Mouse (Mus musculus) cerebral cortex, adult 2 months (tissue): ENCODE results near the gene Rbfox1.

Experiments
- WGBS: fragments of 180-500 bp; shearing (Covaris S2); methylation state at CpG from one replicate; pipeline ENCODE4 v1.1.7; 2018; 5-methylcytosine and 5-hydroxymethylcytosine counted together

Gene Rbfox1

GRCm38 (mm10) chr16:7257366-7257765 is 1372.2 kb downstream of the Rbfox1 start:
- 62% methylated on average over 4 of the region's 4 CpGs for WGBS

- 61% methylated on average over 1 of the region's 1 CpGs for WGBS
Measured at GRCm38 (mm10) chr16:7263261-7263660, 1378.1 kb downstream of the Rbfox1 start.

- 42% methylated on average over 5 of the region's 5 CpGs for WGBS
Measured at GRCm38 (mm10) chr16:7275501-7275900, 1390.3 kb downstream of the Rbfox1 start.

GRCm38 (mm10) chr16:7275901-7276300 is 1390.7 kb downstream of the Rbfox1 start:
- 36% methylated on average over 1 of the region's 1 CpGs for WGBS

DNA sequence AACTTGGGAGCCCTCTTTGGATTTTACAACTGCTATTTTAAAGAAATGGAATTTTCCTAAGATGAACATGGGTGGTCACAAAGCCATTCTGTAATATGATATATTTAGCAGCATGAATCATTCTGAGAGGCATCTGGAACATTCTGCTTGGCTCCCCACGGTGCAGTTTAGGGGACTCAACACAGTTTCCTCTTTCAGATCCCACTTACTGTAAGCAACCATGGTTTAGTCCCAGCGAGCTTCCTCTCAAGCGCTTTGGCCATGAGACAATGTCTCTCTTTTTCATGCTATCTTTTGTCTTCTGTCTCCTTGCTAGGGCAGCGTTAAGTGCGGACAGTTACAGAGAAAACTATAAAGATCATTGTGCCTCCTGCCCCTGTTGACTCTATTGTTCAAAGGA is 1394.4 kb downstream of the Rbfox1 start:
- WGBS = 24% methylated on average over 5 of the region's 5 CpGs

- WGBS = 40% methylated on average over 7 of the region's 7 CpGs
Measured at GRCm38 (mm10) chr16:7282257-7282656, 1397.1 kb downstream of the Rbfox1 start.

- WGBS = 67% methylated on average over 16 of the region's 16 CpGs
Measured at GRCm38 (mm10) chr16:7292985-7293805, 1408.0 kb downstream of the Rbfox1 start.

DNA sequence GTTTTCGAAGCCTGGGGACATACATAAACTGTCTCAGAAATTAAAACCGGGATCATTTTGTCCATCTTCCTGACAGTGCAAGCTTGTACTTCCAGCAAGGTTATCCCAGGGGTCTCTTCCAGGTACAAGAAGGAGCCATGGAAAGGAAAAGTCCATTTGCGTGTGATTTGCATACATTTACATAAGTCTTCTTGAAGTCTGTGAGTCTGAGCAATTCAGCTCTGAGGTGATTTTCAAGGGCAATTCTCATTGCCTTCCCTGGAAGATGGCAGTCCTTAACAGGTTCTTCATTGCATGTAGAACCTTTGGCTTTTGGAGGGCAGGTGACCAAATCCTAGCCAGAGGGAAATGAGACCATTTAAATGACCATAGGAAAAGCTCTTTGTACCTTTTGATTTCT is 1417.3 kb downstream of the Rbfox1 start:
- 72% methylated on average over 3 of the region's 3 CpGs for WGBS

- 57% methylated on average over 3 of the region's 3 CpGs for WGBS
Measured at GRCm38 (mm10) chr16:7329196-7329595, 1444.0 kb downstream of the Rbfox1 start.

- 53% methylated on average over 4 of the region's 4 CpGs for WGBS
Measured at GRCm38 (mm10) chr16:7341186-7341585, 1456.0 kb downstream of the Rbfox1 start.

DNA sequence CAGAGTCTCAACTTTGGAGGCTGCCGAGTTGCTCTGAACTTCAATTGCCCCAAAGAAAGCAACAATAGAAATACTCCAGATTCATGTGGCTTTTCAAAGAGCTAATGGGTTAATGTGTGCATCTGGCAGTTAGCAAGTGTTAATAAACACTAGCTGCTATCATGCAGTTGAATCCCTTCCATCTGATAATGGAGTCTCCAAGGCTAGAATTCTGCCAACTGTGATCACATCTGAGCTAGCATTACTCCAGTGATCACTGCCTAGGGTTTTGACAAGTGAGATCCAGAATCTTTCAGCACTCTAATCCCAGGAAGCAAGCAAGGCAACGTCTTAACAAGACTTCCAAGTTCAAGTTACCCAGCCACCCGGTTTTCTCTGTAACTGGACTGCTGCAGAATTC is 1460.1 kb downstream of the Rbfox1 start:
- 51% methylated on average over 3 of the region's 3 CpGs for WGBS

DNA sequence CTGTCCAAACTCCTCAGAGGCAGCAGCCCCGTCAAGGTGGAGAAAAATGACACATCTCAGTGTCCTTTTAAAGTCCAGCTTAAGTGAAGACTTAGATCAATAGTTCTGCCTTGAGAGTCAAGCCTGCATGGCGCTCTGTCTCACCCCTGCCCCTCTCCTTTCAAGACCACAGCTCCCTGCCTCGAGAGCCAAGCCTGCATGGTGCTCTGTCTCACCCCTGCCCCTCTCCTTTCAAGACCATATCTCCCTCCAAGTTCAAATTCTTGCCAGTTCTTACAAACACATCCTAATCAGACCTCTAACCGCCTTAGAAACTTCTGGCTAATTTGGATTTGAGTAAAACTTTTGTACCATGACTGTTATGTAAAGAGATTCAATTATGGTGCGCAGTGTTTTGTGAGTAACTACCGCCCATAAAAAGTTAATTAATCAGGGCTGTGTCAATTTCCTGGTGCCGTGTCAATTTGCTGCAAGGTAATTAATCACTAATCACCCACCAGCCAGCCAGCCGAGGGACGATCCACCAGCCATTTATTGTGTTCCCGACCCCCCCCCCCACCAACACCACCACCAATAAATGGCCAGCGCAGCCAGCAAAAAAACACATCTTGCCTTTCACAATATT is 1461.0 kb downstream of the Rbfox1 start:
- 55% methylated on average over 11 of the region's 11 CpGs for WGBS

DNA sequence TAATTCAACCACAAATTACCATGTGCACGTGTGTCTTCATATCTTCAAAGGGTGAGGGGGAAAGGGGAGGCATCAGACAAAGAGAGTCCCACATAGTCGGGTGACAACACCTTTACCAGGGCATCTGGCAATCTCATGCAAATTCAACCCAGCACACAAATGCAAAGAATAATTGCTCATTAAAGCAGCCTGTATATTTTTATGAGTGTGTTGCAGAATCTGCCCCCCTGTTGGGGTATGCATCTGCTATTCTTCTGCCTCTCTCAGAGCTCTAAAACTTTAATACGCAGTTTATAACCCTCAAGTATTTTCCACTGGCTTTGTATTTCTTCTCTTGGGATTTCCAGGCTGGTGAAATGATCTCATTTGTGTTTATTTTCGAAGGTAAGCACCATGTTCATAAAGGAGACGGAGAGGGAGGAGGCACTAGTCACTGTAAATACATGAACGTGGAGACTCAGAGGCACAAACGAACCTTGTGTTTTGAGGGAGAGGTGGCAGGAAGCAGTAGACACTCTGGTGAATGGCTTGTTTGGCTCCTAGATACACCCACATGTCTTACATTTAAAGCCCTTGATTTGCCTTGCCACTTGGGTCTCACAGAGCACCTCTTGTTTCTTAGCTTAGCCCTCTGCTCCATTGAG is 1462.5 kb downstream of the Rbfox1 start:
- WGBS = 59% methylated on average over 7 of the region's 7 CpGs

GRCm38 (mm10) chr16:7352808-7353207 is 1467.7 kb downstream of the Rbfox1 start:
- 79% methylated on average over 16 of the region's 16 CpGs for WGBS

DNA sequence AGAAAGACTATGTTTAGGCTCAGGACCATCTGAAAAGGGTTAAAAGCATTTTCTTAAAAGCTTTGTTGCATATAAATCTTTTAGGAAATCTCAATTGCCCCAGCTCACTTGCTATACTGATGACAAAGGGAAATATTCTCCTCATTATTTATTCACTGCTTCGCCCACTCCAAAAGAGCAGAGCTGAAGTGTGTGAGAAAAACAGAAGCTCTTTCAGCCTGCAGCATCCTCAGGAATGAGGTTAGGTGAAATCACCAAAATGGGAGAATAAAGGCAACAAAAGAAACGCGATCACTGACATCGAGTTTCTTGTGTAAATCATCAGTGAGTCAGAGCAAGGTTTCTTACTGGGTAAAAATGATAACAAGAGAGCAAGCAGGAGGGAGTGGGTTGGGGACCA is 1469.0 kb downstream of the Rbfox1 start:
- 56% methylated on average over 4 of the region's 4 CpGs for WGBS

GRCm38 (mm10) chr16:7359043-7359442 is 1473.9 kb downstream of the Rbfox1 start:
- 47% methylated on average over 5 of the region's 5 CpGs for WGBS

GRCm38 (mm10) chr16:7360706-7361105 is 1475.6 kb downstream of the Rbfox1 start:
- 60% methylated on average over 1 of the region's 1 CpGs for WGBS

DNA sequence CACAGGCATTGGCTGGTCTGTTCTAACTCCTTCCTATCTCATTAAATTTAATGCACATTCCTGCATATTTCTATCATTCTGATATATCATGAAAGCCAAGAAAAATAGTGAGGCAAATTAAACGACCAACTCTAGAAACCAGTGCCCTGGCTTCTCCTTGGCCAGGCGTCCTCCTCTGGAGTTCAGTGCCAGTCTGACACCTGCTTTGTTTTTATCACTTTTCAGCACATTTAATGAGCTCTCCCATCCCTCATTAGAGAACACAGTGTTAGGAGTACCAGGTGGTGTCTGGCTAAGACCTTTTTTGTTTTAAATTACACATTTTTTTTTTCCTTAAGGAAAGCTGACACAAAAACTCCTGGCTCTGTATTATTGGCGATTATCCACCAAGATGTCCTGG is 1489.0 kb downstream of the Rbfox1 start:
- WGBS = 54% methylated on average over 3 of the region's 3 CpGs

GRCm38 (mm10) chr16:7374674-7375073 is 1489.5 kb downstream of the Rbfox1 start:
- WGBS = 55% methylated on average over 2 of the region's 2 CpGs

GRCm38 (mm10) chr16:7404766-7405492 is 1519.8 kb downstream of the Rbfox1 start:
- WGBS = 55% methylated on average over 6 of the region's 6 CpGs

DNA sequence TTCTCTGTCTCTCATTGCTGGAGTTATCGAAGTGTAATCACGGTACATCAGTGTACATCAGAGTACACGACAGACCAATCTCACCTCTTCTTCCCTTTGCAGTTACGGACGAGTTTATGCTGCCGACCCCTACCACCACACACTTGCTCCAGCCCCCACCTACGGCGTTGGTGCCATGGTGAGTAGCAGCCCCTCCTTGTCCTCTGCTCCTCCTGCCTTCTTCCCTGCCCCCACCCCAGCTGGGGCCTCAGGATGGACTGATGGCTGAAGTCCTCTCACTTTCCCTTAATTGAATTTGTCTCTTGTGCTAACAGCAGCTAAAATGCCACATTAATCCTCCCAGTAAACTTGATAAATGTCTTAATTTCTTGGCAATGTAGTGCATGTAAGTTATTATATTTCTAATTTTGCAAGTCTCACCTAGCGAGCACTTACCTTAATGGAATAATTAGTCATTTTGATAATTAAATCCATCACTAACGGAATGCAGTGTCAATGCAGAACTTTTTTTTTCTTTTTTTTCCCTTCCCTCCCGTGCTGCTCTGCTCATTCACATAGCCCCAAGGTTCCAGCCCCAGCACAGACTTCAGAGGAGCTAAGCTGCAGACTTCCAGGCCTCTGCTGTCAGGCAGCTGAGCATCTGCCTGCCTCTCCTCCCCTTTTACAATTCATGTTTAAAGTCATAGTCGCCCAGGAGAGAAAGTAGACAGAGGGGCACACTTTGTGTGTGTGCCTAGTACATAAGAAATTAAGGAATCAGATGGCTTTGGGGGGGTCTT is 1522.9 kb downstream of the Rbfox1 start:
- 72% methylated on average over 12 of the region's 12 CpGs for WGBS
